Mouse (Mus musculus) heart, embryonic 14.5 days (tissue): Measurements from ENCODE around the gene Nme4. TPM values are rescaled to one million over a fixed set of nuclear protein-coding genes. Genes with fewer than 3 reads are reported as not detected.
A peak's percentile ranks its signal among the peaks of the same experiment; 100 is the strongest.

ENCODE experiments used
- ATAC-seq: fragments of 200-750 bp; cut with Nextera tagmentation; 2 replicates; pipeline ENCODE4 v1.8.0; 2017; ENCODE audit warnings: low read depth, moderate TSS enrichment; ENCODE audit not compliant: insufficient number of reproducible peaks, insufficient read depth, low FRiP score
- H3K27ac ChIP-seq, 2 experiments: fragments of 200-500 bp in 1 of 2; fragments of 300-500 bp in 1 of 2; sonication (generic) in 1 of 2; replicated peaks in 1 of 2; 2 replicates each; pipeline ENCODE4 v1.5.1; 2012 to 2014; ENCODE audit warnings: low read depth in 2 of 2, low read length in 2 of 2, control low read depth in 1 of 2, mild to moderate bottlenecking in 1 of 2, mixed read lengths in 1 of 2; ENCODE audit not compliant: control insufficient read depth in 1 of 2, insufficient read depth in 1 of 2
- H3K27me3 ChIP-seq: fragments of 300-500 bp; sonication (generic); 2 replicates; pipeline ENCODE4 v1.6.1; 2014; ENCODE audit warnings: mild to moderate bottlenecking, low read length, control low read depth; ENCODE audit not compliant: control insufficient read depth, insufficient read depth
- H3K36me3 ChIP-seq: fragments of 300-500 bp; sonication (generic); 2 replicates; pipeline ENCODE4 v1.6.1; 2014; ENCODE audit warnings: mild to moderate bottlenecking, control low read depth, low read length, mixed read lengths; ENCODE audit not compliant: control insufficient read depth, insufficient read depth
- H3K4me1 ChIP-seq, 2 experiments: fragments of 200-500 bp in 1 of 2; fragments of 300-500 bp in 1 of 2; sonication (generic) in 1 of 2; 2 replicates each; pipeline ENCODE4 v1.6.1; 2012 to 2014; ENCODE audit warnings: low read length in 2 of 2, control low read depth in 1 of 2, mixed read lengths in 1 of 2; ENCODE audit not compliant: control insufficient read depth in 2 of 2, insufficient read depth in 2 of 2
- H3K4me2 ChIP-seq: fragments of 300-500 bp; sonication (generic); 2 replicates; pipeline ENCODE4 v1.6.1; 2014; ENCODE audit warnings: mild to moderate bottlenecking, low read length
- H3K4me3 ChIP-seq, 2 experiments: fragments of 200-500 bp in 1 of 2; fragments of 300-500 bp in 1 of 2; sonication (generic) in 1 of 2; 2 replicates each; pipeline ENCODE4 v1.5.1; 2012 to 2014; ENCODE audit warnings: low read length in 2 of 2, mild to moderate bottlenecking in 2 of 2, control low read depth in 1 of 2, low read depth in 1 of 2, moderate library complexity in 1 of 2; ENCODE audit not compliant: control insufficient read depth in 1 of 2, insufficient read depth in 1 of 2
- H3K9ac ChIP-seq: fragments of 300-500 bp; sonication (generic); 2 replicates; pipeline ENCODE4 v1.6.1; 2014; ENCODE audit warnings: mild to moderate bottlenecking, low read length
- H3K9me3 ChIP-seq: fragments of 300-500 bp; sonication (generic); 2 replicates; pipeline ENCODE4 v1.6.1; 2016; ENCODE audit warnings: low read length, control low read depth; ENCODE audit not compliant: control insufficient read depth
- WGBS: fragments of 180-500 bp; shearing (Covaris S2); extraction: QIAGEN DNeasy Blood & Tissue Kit; methylation state at CpG from one replicate; pipeline ENCODE4 v1.1.7; 2014; 5-methylcytosine and 5-hydroxymethylcytosine counted together
- polyA plus RNA-seq: library from polyadenylated mRNA; unstranded; fragments of >200 nt; fragmentation: Nextera tagmentation; extraction: Ambion mirVana; gene quantifications from 2 replicates; pipeline ENCODE4 v1.2.1, GENCODE M21; 2014

Gene Nme4
- polyA plus RNA-seq, 1 experiment from 2014 or later: 68.2 TPM

DNA sequence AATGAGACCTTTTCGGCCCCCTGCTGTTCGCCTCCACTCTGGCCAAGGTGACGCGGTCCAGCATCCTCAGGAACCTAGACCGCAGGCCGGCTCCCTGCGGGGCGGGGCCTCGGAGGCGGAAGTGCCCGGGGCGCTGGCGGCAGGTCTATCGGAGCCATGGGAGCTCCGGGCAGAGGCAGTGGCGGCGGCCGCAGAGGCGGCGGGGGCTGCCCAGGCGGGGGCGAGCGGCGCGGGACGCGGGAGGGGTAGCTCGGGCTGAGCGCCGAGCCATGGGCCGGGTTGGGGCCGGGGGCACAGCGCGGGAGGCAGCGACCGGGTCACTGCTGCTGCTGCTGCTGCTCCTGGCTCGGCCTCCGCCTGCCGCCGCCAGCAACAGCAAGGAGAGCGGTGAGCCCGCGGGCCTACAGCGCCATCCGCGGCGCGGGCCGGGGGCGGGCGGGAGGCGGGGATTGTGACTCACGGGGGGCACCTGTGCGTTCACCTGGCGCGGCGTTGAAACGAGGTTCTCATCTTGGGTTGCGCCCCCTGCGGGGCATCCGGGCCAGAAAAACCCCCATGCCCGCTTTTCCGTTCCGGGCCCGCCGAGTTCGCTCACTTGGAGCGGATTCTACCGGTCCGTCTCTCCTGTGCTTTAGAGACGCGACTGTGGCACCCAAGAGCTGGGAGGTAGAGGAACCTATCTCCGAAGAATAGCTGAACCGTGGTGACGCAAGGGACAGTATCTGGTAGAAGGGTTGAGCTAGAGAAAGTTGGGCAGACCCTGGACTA lies 18.0 kb upstream of the Nme4 start, which contains the start of gene Tmem8:
Gene Tmem8, plus strand, starts transcription at position 119 of the 768 bp plus-strand sequence.
- Histone ChIP-seq H3K4me2 (peak within 1 kb of the TSS; percentile 79), H3K4me3 (peak within 1 kb of the TSS; percentile 50 to 71), H3K9ac (peak within 1 kb of the TSS; percentile 63), H3K4me1 (peaks cover 4 to 7% of the 10 kb centered on the region in 2 experiments; a peak in 2 of 4 replicates), H3K27me3 (peaks cover 86% of the 10 kb centered on the region), H3K9me3 (no peaks in the 10 kb centered on the region), H3K27ac (no peak within 1 kb of the TSS), H3K36me3 (no peaks in the 10 kb centered on the region)
- under 1% methylated on average over 65 of the region's 75 CpGs for WGBS
- ATAC-seq: peak; percentile 42; the same call in 1 of the 2 replicates

DNA sequence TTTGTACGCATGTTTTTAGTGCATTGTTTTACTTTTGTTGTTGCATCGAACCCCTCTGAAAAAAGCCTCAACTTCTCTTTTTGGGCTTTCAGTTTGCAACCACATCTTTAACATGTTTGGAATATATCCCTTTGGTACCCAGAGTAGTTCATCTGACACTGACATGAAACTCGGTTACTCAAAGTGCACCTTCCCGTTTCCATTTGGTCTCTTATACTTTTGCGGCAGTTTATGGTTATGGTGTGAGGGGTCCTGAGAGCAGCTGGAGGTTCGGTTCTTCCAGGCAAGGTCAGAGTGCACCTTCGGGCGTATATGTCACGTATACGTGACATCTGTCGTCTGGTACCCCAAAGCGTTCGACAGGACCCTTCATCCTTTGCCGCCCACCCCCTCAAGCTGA lies 17.3 kb upstream of the Nme4 start:
- Histone ChIP-seq H3K27ac (no peak overlapping the region), H3K4me1 (peaks cover 4 to 7% of the 10 kb centered on the region in 2 experiments; a peak in 2 of 4 replicates), H3K9me3 (no peaks in the 10 kb centered on the region), H3K36me3 (no peaks in the 10 kb centered on the region), H3K4me3 (peak overlapping the region; percentile 50 to 71), H3K4me2 (peak overlapping the region; percentile 79), H3K9ac (peak overlapping the region; percentile 63; the same call in 1 of the 2 replicates), H3K27me3 (peaks cover 80% of the 10 kb centered on the region)
- 20% methylated on average over 14 of the region's 14 CpGs for WGBS
- no peak for ATAC-seq

DNA sequence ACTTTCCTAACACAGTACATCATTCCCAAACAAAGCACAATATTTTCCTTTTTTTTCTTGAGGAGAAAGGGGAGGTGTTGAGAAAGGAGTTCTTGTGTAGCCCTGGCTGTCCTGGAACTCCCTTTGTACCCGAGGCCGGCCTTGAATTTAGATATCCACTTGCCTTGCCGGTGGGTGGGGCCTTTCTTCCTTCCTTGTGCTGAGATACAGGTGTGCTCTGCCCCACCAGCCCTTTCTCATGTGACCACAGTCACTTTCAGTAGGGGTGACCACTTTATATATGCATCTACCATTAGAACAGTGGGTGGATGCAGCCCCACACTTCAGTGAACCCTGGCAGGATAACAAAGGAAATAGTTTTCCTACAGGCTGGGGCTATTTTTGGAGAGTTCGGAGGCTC lies 16.3 kb upstream of the Nme4 start:
- WGBS: 16% methylated on average over 4 of the region's 4 CpGs
- H3K36me3 ChIP-seq: no peaks in the 10 kb centered on the region

DNA sequence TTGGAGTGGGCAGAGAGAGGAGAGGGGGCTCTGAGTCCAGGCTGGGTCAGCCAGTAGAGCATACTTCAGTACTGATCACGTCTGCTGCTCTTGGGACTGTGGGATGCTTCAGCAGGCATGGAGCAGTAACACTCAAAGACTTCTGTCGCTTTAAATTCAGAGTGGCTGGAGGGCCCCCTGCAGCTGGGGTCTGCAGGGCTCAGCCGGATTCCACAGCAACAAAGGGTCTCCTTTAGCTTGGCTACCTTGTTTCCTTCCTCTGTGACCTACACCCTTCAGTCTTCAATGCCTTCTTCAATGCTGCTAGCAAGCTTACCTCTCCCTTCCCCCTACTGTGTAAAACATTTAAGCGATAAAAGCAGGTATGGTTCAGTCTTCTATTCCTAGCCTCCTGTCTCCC lies 15.6 kb upstream of the Nme4 start:
- Histone ChIP-seq H3K27ac (no peak overlapping the region), H3K4me2 (no peak overlapping the region), H3K9me3 (no peaks in the 10 kb centered on the region), H3K27me3 (peaks cover 65% of the 10 kb centered on the region), H3K36me3 (no peaks in the 10 kb centered on the region), H3K4me1 (peaks cover 4 to 7% of the 10 kb centered on the region in 2 experiments; a peak in 2 of 4 replicates), H3K9ac (no peak overlapping the region), H3K4me3 (no peak overlapping the region)
- 5% methylated on average over 4 of the region's 4 CpGs for WGBS
- no peak for ATAC-seq

More for the DNA sequence above, 16.3 kb upstream of the Nme4 start:
- peaks cover 4 to 7% of the 10 kb centered on the region in 2 experiments; a peak in 2 of 4 replicates for H3K4me1 ChIP-seq
- H3K4me2 ChIP-seq: no peak overlapping the region
- H3K27me3 ChIP-seq: peaks cover 72% of the 10 kb centered on the region
- no peak overlapping the region for H3K27ac ChIP-seq
- H3K9me3 ChIP-seq: no peaks in the 10 kb centered on the region
- H3K9ac ChIP-seq: no peak overlapping the region
- no peak overlapping the region for H3K4me3 ChIP-seq
- no peak for ATAC-seq

DNA sequence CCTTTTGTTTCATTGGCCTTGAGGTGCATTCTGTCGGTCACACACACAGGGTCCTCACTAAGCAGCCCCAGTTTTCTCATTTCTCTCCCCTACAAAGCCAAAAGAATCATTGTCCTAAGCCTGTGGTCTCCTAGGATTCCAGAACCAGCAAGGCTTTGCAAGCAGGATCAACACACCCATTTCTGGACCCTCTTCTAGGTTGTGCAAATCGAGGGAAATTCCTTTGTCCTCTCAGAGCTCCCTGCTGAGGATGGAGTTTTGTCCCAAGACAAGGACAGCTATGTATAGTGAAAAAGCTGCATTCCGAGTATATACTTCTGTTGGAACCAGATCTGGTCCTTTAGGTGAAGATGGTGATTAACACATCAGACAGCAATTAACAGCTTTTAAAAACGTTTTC lies 14.8 kb upstream of the Nme4 start:
- H3K27me3 ChIP-seq: peaks cover 57% of the 10 kb centered on the region
- H3K9ac ChIP-seq: no peak overlapping the region
- no peak for ATAC-seq
- no peaks in the 10 kb centered on the region for H3K36me3 ChIP-seq
- no peak overlapping the region for H3K4me2 ChIP-seq
- H3K4me1 ChIP-seq: peaks cover 4 to 7% of the 10 kb centered on the region in 2 experiments; a peak in 2 of 4 replicates
- WGBS: 34% methylated on average over 4 of the region's 4 CpGs
- H3K4me3 ChIP-seq: no peak overlapping the region
- no peak overlapping the region for H3K27ac ChIP-seq
- H3K9me3 ChIP-seq: no peaks in the 10 kb centered on the region

DNA sequence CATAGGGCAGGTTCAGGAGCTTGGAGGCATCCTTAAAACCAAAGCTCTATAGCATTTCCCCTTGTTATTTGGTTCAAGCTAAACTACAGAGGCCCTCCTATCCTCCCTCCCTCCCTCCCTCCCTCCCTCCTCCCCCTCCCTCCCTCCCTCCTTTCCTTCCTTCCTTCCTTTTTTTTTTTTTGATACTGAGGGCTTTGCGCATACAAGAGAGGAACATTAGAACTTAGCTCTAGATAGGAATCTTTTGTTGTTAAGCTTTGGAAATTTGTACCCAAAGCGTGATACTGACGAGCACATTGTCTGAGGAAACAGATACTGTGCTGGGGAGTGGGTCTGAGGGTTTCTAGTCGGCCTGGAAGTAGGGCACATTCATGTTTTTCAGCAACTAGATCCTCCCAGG lies 10.2 kb upstream of the Nme4 start:
- H3K27ac ChIP-seq: no peak overlapping the region
- H3K36me3 ChIP-seq: no peaks in the 10 kb centered on the region
- ATAC-seq: no peak
- no peak overlapping the region for H3K9ac ChIP-seq
- H3K9me3 ChIP-seq: no peaks in the 10 kb centered on the region
- H3K4me2 ChIP-seq: no peak overlapping the region
- 44% methylated on average over 3 of the region's 4 CpGs for WGBS
- H3K27me3 ChIP-seq: peaks cover 12% of the 10 kb centered on the region
- no peaks in the 10 kb centered on the region for H3K4me1 ChIP-seq
- H3K4me3 ChIP-seq: no peak overlapping the region

DNA sequence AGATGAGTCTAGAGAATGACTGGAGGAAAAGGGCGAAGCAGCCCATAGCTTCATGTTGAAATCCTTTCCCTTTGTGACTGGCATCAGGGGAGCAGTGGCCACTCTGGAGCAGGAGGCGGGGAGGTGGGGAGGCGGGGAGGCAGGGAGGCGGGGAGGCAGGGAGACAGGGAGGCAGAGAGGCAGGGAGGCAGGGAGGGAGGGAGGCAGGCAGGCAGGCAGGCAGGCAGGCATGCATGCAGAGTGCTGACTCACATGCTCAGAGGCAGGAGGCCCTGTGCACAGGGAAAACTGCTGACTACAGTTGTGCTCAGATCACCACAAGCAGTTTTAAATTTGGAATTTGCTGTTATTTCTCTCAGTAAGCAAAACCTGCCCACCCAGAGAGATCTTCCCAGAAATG lies 6.1 kb upstream of the Nme4 start:
- ATAC-seq: no peak
- H3K27me3 ChIP-seq: no peaks in the 10 kb centered on the region

More for the DNA sequence above, 6.1 kb upstream of the Nme4 start:
- no peak overlapping the region for H3K27ac ChIP-seq
- no peak overlapping the region for H3K4me3 ChIP-seq
- no peaks in the 10 kb centered on the region for H3K4me1 ChIP-seq
- H3K9me3 ChIP-seq: no peaks in the 10 kb centered on the region
- H3K4me2 ChIP-seq: no peak overlapping the region
- no peaks in the 10 kb centered on the region for H3K36me3 ChIP-seq
- H3K9ac ChIP-seq: no peak overlapping the region
- WGBS: 45% methylated on average over 3 of the region's 4 CpGs
